Mouse (Mus musculus) splenic B cell, adult 2 months (primary cell): ENCODE data around the gene Rpl41.

Experiments
- DNase-seq: peaks from one replicate; pipeline ENCODE4 v3.0.0-alpha.2; 2011; ENCODE audit warnings: low read depth, low spot score
- H3K27me3 ChIP-seq: 2 replicates; pipeline ENCODE4 v1.6.1; 2012; ENCODE audit warnings: mild to moderate bottlenecking, low read length, moderate library complexity, mixed read lengths; ENCODE audit not compliant: control insufficient read depth, poor library complexity, insufficient read depth, severe bottlenecking
- H3K36me3 ChIP-seq: 2 replicates; pipeline ENCODE4 v1.6.1; 2012; ENCODE audit warnings: mild to moderate bottlenecking, low read length, moderate library complexity, mixed read lengths; ENCODE audit not compliant: control insufficient read depth, poor library complexity, insufficient read depth, severe bottlenecking

Rpl41 gene

GRCm38 (mm10) chr10:128546361-128546760, 2.7 kb downstream of the Rpl41 start:
- DNase-seq: peak; percentile 64
- H3K27me3 ChIP-seq: no peaks in the 10 kb centered on the region

GRCm38 (mm10) chr10:128545570-128545898, 3.6 kb downstream of the Rpl41 start:
- H3K27me3 ChIP-seq: no peaks in the 10 kb centered on the region
- H3K36me3 ChIP-seq: peaks cover 18% of the 10 kb centered on the region
- DNase-seq: no peak

More at GRCm38 (mm10) chr10:128546361-128546760, 2.7 kb downstream of the Rpl41 start:
- peaks cover 18% of the 10 kb centered on the region for H3K36me3 ChIP-seq

GRCm38 (mm10) chr10:128544674-128545569, 4.2 kb downstream of the Rpl41 start:
- peaks cover 18% of the 10 kb centered on the region for H3K36me3 ChIP-seq
- no peak for DNase-seq
- H3K27me3 ChIP-seq: no peaks in the 10 kb centered on the region

GRCm38 (mm10) chr10:128544151-128544657, 4.9 kb downstream of the Rpl41 start:
- H3K27me3 ChIP-seq: no peaks in the 10 kb centered on the region
- no peak for DNase-seq
- peaks cover 18% of the 10 kb centered on the region for H3K36me3 ChIP-seq

- Histone ChIP-seq H3K36me3 (peaks cover 18% of the 10 kb centered on the region), H3K27me3 (no peaks in the 10 kb centered on the region)
- DNase-seq: no peak
These were observed 6.0 kb downstream of the Rpl41 start for GRCm38 (mm10) chr10:128543100-128543499.

- DNase-seq: no peak
- Histone ChIP-seq H3K27me3 (no peaks in the 10 kb centered on the region), H3K36me3 (no peaks in the 10 kb centered on the region; the same call in 1 of the 2 replicates)
These were observed 10.7 kb downstream of the Rpl41 start for GRCm38 (mm10) chr10:128538340-128538870.

- peak; percentile 95 for DNase-seq
- H3K36me3 ChIP-seq: no peaks in the 10 kb centered on the region
- H3K27me3 ChIP-seq: no peaks in the 10 kb centered on the region
These were observed 12.7 kb downstream of the Rpl41 start for GRCm38 (mm10) chr10:128536266-128536940.

GRCm38 (mm10) chr10:128535624-128536265, 13.4 kb downstream of the Rpl41 start:
- H3K27me3 ChIP-seq: no peaks in the 10 kb centered on the region
- peak; percentile 80 for DNase-seq
- H3K36me3 ChIP-seq: no peaks in the 10 kb centered on the region

- DNase-seq: peak; percentile 35
- Histone ChIP-seq H3K27me3 (no peaks in the 10 kb centered on the region), H3K36me3 (no peaks in the 10 kb centered on the region)
These were observed 13.9 kb downstream of the Rpl41 start for GRCm38 (mm10) chr10:128535206-128535605.

- peaks cover 4% of the 10 kb centered on the region for H3K36me3 ChIP-seq
- peak; percentile 46 for DNase-seq
- no peaks in the 10 kb centered on the region for H3K27me3 ChIP-seq
These were observed 22.4 kb downstream of the Rpl41 start for GRCm38 (mm10) chr10:128526366-128527356.

GRCm38 (mm10) chr10:128525671-128526308, 23.3 kb downstream of the Rpl41 start, which contains the start of gene Esyt1:
Gene Esyt1, minus strand, starts transcription at chr10:128525871.
- H3K36me3 ChIP-seq: peaks cover 4% of the 10 kb centered on the region
- peak; percentile 97 for DNase-seq
- H3K27me3 ChIP-seq: no peaks in the 10 kb centered on the region

GRCm38 (mm10) chr10:128524732-128525662, 24.1 kb downstream of the Rpl41 start:
- Histone ChIP-seq H3K27me3 (no peaks in the 10 kb centered on the region), H3K36me3 (peaks cover 12% of the 10 kb centered on the region)
- peak; percentile 82 for DNase-seq
